Mouse (Mus musculus): ENCODE data around the gene Defa25. TPM values are rescaled to one million over a fixed set of nuclear protein-coding genes. Genes with fewer than 3 reads are reported as not detected.
"Not testable (repeated sequence)": the region's sequence is repeated elsewhere in the genome, so short reads cannot be mapped to it uniquely, and the experiment has no call there.

Gene Defa25
- polyA plus RNA-seq (2015; fragmentation: Nextera tagmentation; extraction: Ambion mirVana) = not detected in 2 replicates

GRCm38 (mm10) chr8:21084142-21084541, at the start of gene Defa25:
Gene Defa25, plus strand, starts transcription at chr8:21084442.
- not testable (repeated sequence) for H3K36me3 ChIP-seq (ENCODE audit: control insufficient read depth, insufficient read depth, low read length); H3K27me3 ChIP-seq (ENCODE audit: control insufficient read depth, insufficient read depth, low read length); H3K4me1 ChIP-seq (ENCODE audit: control insufficient read depth, insufficient read depth, low read length); ATAC-seq (ENCODE audit: insufficient read depth, low FRiP score); H3K9me3 ChIP-seq (replicated peaks; ENCODE audit: control insufficient read depth, low read length); H3K4me3 ChIP-seq (replicated peaks; ENCODE audit: low read length); H3K9ac ChIP-seq (ENCODE audit: low read length); H3K27ac ChIP-seq (ENCODE audit: low read length); H3K4me2 ChIP-seq (ENCODE audit: low read depth, low read length)

- H3K27me3 ChIP-seq (ENCODE audit: control insufficient read depth, insufficient read depth, low read length); H3K4me2 ChIP-seq (ENCODE audit: low read depth, low read length); H3K4me3 ChIP-seq (replicated peaks; ENCODE audit: low read length); ATAC-seq (ENCODE audit: insufficient read depth, low FRiP score); H3K27ac ChIP-seq (ENCODE audit: low read length); H3K36me3 ChIP-seq (ENCODE audit: control insufficient read depth, insufficient read depth, low read length); H3K9me3 ChIP-seq (replicated peaks; ENCODE audit: control insufficient read depth, low read length); H3K9ac ChIP-seq (ENCODE audit: low read length); H3K4me1 ChIP-seq (ENCODE audit: control insufficient read depth, insufficient read depth, low read length): not testable (repeated sequence)
- WGBS = no CpG with 5 or more reads among the region's 1 CpGs
Measured at GRCm38 (mm10) chr8:21054747-21055146, 29.5 kb upstream of the Defa25 start, which contains the start of gene Defa23. Gene Defa23, plus strand, starts transcription at chr8:21055047.

- not testable (repeated sequence) for ATAC-seq (ENCODE audit: insufficient read depth, low FRiP score); H3K4me3 ChIP-seq (replicated peaks; ENCODE audit: low read length); H3K9ac ChIP-seq (ENCODE audit: low read length); H3K4me2 ChIP-seq (ENCODE audit: low read depth, low read length); H3K27me3 ChIP-seq (ENCODE audit: control insufficient read depth, insufficient read depth, low read length); H3K27ac ChIP-seq (ENCODE audit: low read length); H3K9me3 ChIP-seq (replicated peaks; ENCODE audit: control insufficient read depth, low read length); H3K4me1 ChIP-seq (ENCODE audit: control insufficient read depth, insufficient read depth, low read length); H3K36me3 ChIP-seq (ENCODE audit: control insufficient read depth, insufficient read depth, low read length)
- 82% methylated on average over 1 of the region's 1 CpGs for WGBS
Measured at GRCm38 (mm10) chr8:21064738-21065137, 19.5 kb upstream of the Defa25 start, which contains the start of gene Defa35. Gene Defa35, plus strand, starts transcription at chr8:21065038.

- no peak for ATAC-seq (ENCODE audit: insufficient read depth, low FRiP score)
- Histone ChIP-seq H3K4me2 (ENCODE audit: low read depth, low read length) (no peak overlapping the region), H3K4me3 (replicated peaks; ENCODE audit: low read length) (no peak overlapping the region), H3K27ac (ENCODE audit: low read length) (no peak overlapping the region), H3K36me3 (ENCODE audit: control insufficient read depth, insufficient read depth, low read length) (no peaks in the 10 kb centered on the region), H3K27me3 (ENCODE audit: control insufficient read depth, insufficient read depth, low read length) (no peaks in the 10 kb centered on the region), H3K4me1 (ENCODE audit: control insufficient read depth, insufficient read depth, low read length) (no peaks in the 10 kb centered on the region), H3K9me3 (replicated peaks; ENCODE audit: control insufficient read depth, low read length) (no peaks in the 10 kb centered on the region), H3K9ac (ENCODE audit: low read length) (no peak overlapping the region)
- WGBS = 37% methylated on average over 4 of the region's 4 CpGs
Measured at GRCm38 (mm10) chr8:21093106-21093505, 8.9 kb downstream of the Defa25 start.

GRCm38 (mm10) chr8:21095950-21096349, 11.7 kb downstream of the Defa25 start, which contains the start of gene Gm14851:
Gene Gm14851, minus strand, starts transcription at chr8:21096050.
- not testable (repeated sequence) for H3K4me2 ChIP-seq (ENCODE audit: low read depth, low read length); H3K27ac ChIP-seq (ENCODE audit: low read length); H3K9ac ChIP-seq (ENCODE audit: low read length); ATAC-seq (ENCODE audit: insufficient read depth, low FRiP score); H3K27me3 ChIP-seq (ENCODE audit: control insufficient read depth, insufficient read depth, low read length); H3K4me3 ChIP-seq (replicated peaks; ENCODE audit: low read length); H3K4me1 ChIP-seq (ENCODE audit: control insufficient read depth, insufficient read depth, low read length); H3K36me3 ChIP-seq (ENCODE audit: control insufficient read depth, insufficient read depth, low read length); H3K9me3 ChIP-seq (replicated peaks; ENCODE audit: control insufficient read depth, low read length)
- no CpG with 5 or more reads among the region's 2 CpGs for WGBS

- H3K36me3 ChIP-seq (ENCODE audit: control insufficient read depth, insufficient read depth, low read length); H3K4me3 ChIP-seq (replicated peaks; ENCODE audit: low read length); ATAC-seq (ENCODE audit: insufficient read depth, low FRiP score); H3K9me3 ChIP-seq (replicated peaks; ENCODE audit: control insufficient read depth, low read length); H3K27ac ChIP-seq (ENCODE audit: low read length); H3K4me1 ChIP-seq (ENCODE audit: control insufficient read depth, insufficient read depth, low read length); H3K9ac ChIP-seq (ENCODE audit: low read length); H3K27me3 ChIP-seq (ENCODE audit: control insufficient read depth, insufficient read depth, low read length); H3K4me2 ChIP-seq (ENCODE audit: low read depth, low read length): not testable (repeated sequence)
- 58% methylated on average over 3 of the region's 3 CpGs for WGBS
Measured at GRCm38 (mm10) chr8:21134342-21134741, 50.1 kb downstream of the Defa25 start, which contains the start of gene Defa30. Gene Defa30, plus strand, starts transcription at chr8:21134642.

Other genes with a start within 250 kb of the Defa25 start
- gene Defb33, start 191.8 kb upstream of the Defa25 start, polyA plus RNA-seq (2015; fragmentation: Nextera tagmentation; extraction: Ambion mirVana) = not detected in 2 replicates
- gene Gm15056, start 181.8 kb upstream of the Defa25 start, polyA plus RNA-seq (2015; fragmentation: Nextera tagmentation; extraction: Ambion mirVana) = not detected in 2 replicates
- not detected in 2 replicates for gene Gm6040, start 162.4 kb upstream of the Defa25 start, polyA plus RNA-seq (2015; fragmentation: Nextera tagmentation; extraction: Ambion mirVana)
- not detected in 2 replicates for gene AY761185, start 139.7 kb upstream of the Defa25 start, polyA plus RNA-seq (2015; fragmentation: Nextera tagmentation; extraction: Ambion mirVana)
- gene Defa21, start 58.9 kb upstream of the Defa25 start, polyA plus RNA-seq (2015; fragmentation: Nextera tagmentation; extraction: Ambion mirVana) = not detected in 2 replicates
- not detected in 2 replicates for gene Defa23, start 29.4 kb upstream of the Defa25 start, polyA plus RNA-seq (2015; fragmentation: Nextera tagmentation; extraction: Ambion mirVana)
- not detected in 2 replicates for gene Defa35, start 19.4 kb upstream of the Defa25 start, polyA plus RNA-seq (2015; fragmentation: Nextera tagmentation; extraction: Ambion mirVana)
- gene Gm14851, start 11.6 kb downstream of the Defa25 start, polyA plus RNA-seq (2015; fragmentation: Nextera tagmentation; extraction: Ambion mirVana) = not detected in 2 replicates
- not detected in 2 replicates for gene Defa30, start 50.2 kb downstream of the Defa25 start, polyA plus RNA-seq (2015; fragmentation: Nextera tagmentation; extraction: Ambion mirVana)
- not detected in 2 replicates for gene Defa22, start 77.8 kb downstream of the Defa25 start, polyA plus RNA-seq (2015; fragmentation: Nextera tagmentation; extraction: Ambion mirVana)
- gene Defa31, start 107.2 kb downstream of the Defa25 start, polyA plus RNA-seq (2015; fragmentation: Nextera tagmentation; extraction: Ambion mirVana) = not detected in 2 replicates
- gene Gm15293, start 117.1 kb downstream of the Defa25 start, polyA plus RNA-seq (2015; fragmentation: Nextera tagmentation; extraction: Ambion mirVana) = not detected in 2 replicates
- not detected in 2 replicates for gene Gm15292, start 165.3 kb downstream of the Defa25 start, polyA plus RNA-seq (2015; fragmentation: Nextera tagmentation; extraction: Ambion mirVana)
- gene Defa27, start 231.1 kb downstream of the Defa25 start, polyA plus RNA-seq (2015; fragmentation: Nextera tagmentation; extraction: Ambion mirVana) = not detected in 2 replicates
- gene Defa29, start 242.6 kb downstream of the Defa25 start, polyA plus RNA-seq (2015; fragmentation: Nextera tagmentation; extraction: Ambion mirVana) = not detected in 2 replicates

Data from stomach, embryonic 16.5 days (tissue).